Mouse (Mus musculus) adrenal gland, postnatal 4 days (tissue): Measurements from ENCODE around the gene Cdon. TPM values are rescaled to one million over a fixed set of nuclear protein-coding genes. Genes with fewer than 3 reads are reported as not detected.

ENCODE experiments used
- DNase-seq, 2 experiments: peaks; one replicate each; pipeline ENCODE4 v3.0.0; 2021 to 2022; ENCODE audit warnings: low spot score in 2 of 2, mixed read lengths in 2 of 2
- total RNA-seq, 2 experiments: library from RNA; stranded (reverse); gene quantifications; 2 replicates each; pipeline ENCODE4 v1.2.3; 2021

Gene Cdon
- total RNA-seq, 2 experiments from 2014 or later, result 30.8 to 32.0 TPM

- no peak for DNase-seq
Observed at GRCm38 (mm10) chr9:35539001-35539750, 118.2 kb downstream of the Cdon start.

GRCm38 (mm10) chr9:35541024-35541423 is 120.1 kb downstream of the Cdon start:
- no peak for DNase-seq

- DNase-seq, result peak; percentile 60 to 61
Observed at GRCm38 (mm10) chr9:35541488-35541887, 120.6 kb downstream of the Cdon start.

- no peak for DNase-seq
Observed at GRCm38 (mm10) chr9:35541941-35542340, 121.0 kb downstream of the Cdon start.

- DNase-seq, result no peak
Observed at GRCm38 (mm10) chr9:35543099-35543860, 122.4 kb downstream of the Cdon start.

GRCm38 (mm10) chr9:35544666-35545065 is 123.7 kb downstream of the Cdon start:
- DNase-seq, result no peak

GRCm38 (mm10) chr9:35545704-35546103 is 124.8 kb downstream of the Cdon start:
- no peak for DNase-seq

- DNase-seq, result no peak
Observed at GRCm38 (mm10) chr9:35546745-35547144, 125.8 kb downstream of the Cdon start.

- DNase-seq, result no peak
Observed at GRCm38 (mm10) chr9:35548455-35548854, 127.5 kb downstream of the Cdon start.

GRCm38 (mm10) chr9:35556494-35557102 is 135.7 kb downstream of the Cdon start:
- no peak for DNase-seq

Other genes with a start within 250 kb of the Cdon start
- 10 to 100 TPM; 34.9 to 35.8 TPM for gene Dcps, start 245.1 kb upstream of the Cdon start, total RNA-seq
- 100 to 1,000 TPM; 119 to 127 TPM for gene Srpr, start 221.0 kb upstream of the Cdon start, total RNA-seq
- gene Tirap, start 220.8 kb upstream of the Cdon start, total RNA-seq, result 10 to 100 TPM in 1 of 2 experiments, 1 to 10 TPM in 1; 6.8 to 10.2 TPM
- 10 to 100 TPM; 59.5 to 63.5 TPM for gene Foxred1, start 210.1 kb upstream of the Cdon start, total RNA-seq
- gene Fam118b, start 153.3 kb upstream of the Cdon start, total RNA-seq, result 10 to 100 TPM; 12.8 to 13.3 TPM
- gene Rpusd4, start 153.3 kb upstream of the Cdon start, total RNA-seq, result 10 to 100 TPM; 17.8 to 18.7 TPM
- not detected for gene Gm1113, start 97.1 kb downstream of the Cdon start, total RNA-seq
- 1 to 10 TPM; 1.3 TPM for gene Ddx25, start 137.4 kb downstream of the Cdon start, total RNA-seq
- gene Pus3, start 137.5 kb downstream of the Cdon start, total RNA-seq, result 10 to 100 TPM; 14.8 to 16.7 TPM
- gene Pate2, start 149.2 kb downstream of the Cdon start, total RNA-seq, result under 1 TPM; 0.31 to 0.39 TPM
- gene Hyls1, start 149.3 kb downstream of the Cdon start, total RNA-seq, result 1 to 10 TPM; 5.9 to 6.5 TPM
- gene Pate4, start 190.8 kb downstream of the Cdon start, total RNA-seq, result not detected
- gene Pate3, start 227.1 kb downstream of the Cdon start, total RNA-seq, result not detected